Mouse (Mus musculus) cortical plate, adult 2 months (tissue): Measurements from ENCODE around the gene Adat1.

Experiments used
- CTCF ChIP-seq: fragments of 200-500 bp; IDR thresholded peaks from 2 replicates; pipeline ENCODE4 v1.5.1; 2011; ENCODE audit warnings: mild to moderate bottlenecking, control low read depth, low read length; ENCODE audit not compliant: insufficient read depth; ENCODE audit errors: extremely low read depth
- POLR2A ChIP-seq: fragments of 200-500 bp; IDR thresholded peaks from 2 replicates; pipeline ENCODE4 v1.6.1; 2011; ENCODE audit warnings: mild to moderate bottlenecking, low read length, control low read depth; ENCODE audit not compliant: insufficient read depth; ENCODE audit errors: extremely low read depth

DNA sequence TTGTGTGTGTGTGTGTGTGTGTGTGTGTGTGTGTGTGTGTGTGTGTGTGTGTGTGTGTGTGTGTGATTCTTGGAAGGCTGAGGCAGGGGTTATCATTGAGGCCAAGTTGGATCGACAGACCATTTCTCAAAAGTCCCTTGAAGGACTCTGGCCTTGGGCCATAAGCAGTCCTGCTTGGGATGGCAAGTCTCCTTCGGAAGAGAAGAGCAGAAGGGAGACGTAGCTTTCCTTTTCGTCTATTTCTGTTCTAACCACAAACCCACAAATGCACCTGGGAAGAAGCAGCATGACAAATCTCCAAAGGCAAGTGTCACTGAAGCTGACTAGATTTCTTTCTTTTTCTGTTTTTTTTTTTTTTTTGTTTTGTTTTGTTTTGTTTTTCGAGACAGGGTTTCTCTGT lies 36.2 kb downstream of the Adat1 start:
- TF ChIP-seq CTCF (no peak), POLR2A (no peak)
